35 mouse cellular contexts compared by ENCODE assay signal in the genomic region with DNA sequence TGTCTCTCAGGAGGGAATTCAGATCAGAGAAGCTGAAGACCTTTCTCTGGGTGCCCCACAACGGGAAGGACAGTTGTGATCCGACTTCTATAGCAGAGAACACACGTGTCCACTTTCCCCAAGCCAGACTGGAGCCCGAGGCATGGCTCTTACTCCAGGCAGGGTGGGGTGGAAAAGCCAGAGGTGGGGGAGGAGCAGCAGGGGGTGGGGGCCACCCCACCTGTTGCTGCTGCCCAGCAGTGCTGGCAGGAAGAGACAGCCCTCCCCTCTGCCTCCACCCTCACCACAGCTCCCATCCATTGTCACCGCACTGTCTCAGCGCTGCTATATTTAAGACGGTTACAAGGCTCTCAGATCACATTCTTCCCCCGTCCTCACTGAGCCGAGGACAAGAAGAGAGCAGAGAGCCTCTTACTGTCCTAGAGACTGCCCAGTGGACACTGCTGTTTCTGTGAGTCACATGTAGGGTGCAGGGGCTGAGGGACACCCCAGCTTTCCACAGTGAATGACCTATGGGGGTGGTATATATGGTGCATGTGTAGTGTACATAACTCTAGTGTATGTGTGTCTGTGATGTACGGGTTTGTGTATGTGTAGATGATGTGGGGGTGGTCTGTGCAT. TPM values are rescaled to one million over a fixed set of nuclear protein-coding genes. Genes with fewer than 3 reads are reported as not detected.
DNase-seq lines count a peak whose midpoint lies in the region.
"Had no signal": no experiment of that assay in that cellular context is flagged by ENCODE, and none has a peak within 500 bp of the region (broad histone marks: within the 10 kb centered on the region; RNA-seq: fewer than 3 reads in every experiment).

A gene (plus strand): TSS at position 360 of the 621 bp plus-strand sequence.

- H3K9me3 ChIP-seq in heart, embryonic 10.5 days = no peaks in the 10 kb centered on the region
- H3K9me3 ChIP-seq: G1E had no signal

- H3K27me3 ChIP-seq in heart, embryonic 10.5 days (ENCODE audit: insufficient read depth, poor library complexity, severe bottlenecking) = peaks cover 23% of the 10 kb centered on the region
- H3K27me3 ChIP-seq: embryonic facial prominence, embryonic 12.5 days had no signal

- intact Hi-C loops in gastrocnemius, postnatal 36 days (cut with DNase I) = no loop called here
- intact Hi-C loops in left cerebral cortex, postnatal 4 days (cut with DNase I) = no loop called here

- peak within 1 kb of the TSS; percentile 19; the same call in 1 of the 2 replicates for H3K4me3 ChIP-seq in heart, embryonic 10.5 days
- H3K4me3 ChIP-seq: embryonic facial prominence, embryonic 12.5 days; erythroblast, embryonic 14.5 days; heart, adult 2 months; heart, embryonic 13.5 days; hindbrain, embryonic 10.5 days; midbrain, embryonic 13.5 days; neural tube, embryonic 15.5 days had no signal

- H3K4me1 ChIP-seq in heart, embryonic 10.5 days = peaks cover 33% of the 10 kb centered on the region
- H3K4me1 ChIP-seq: embryonic facial prominence, embryonic 12.5 days had no signal

- no peaks in the 10 kb centered on the region for H3K36me3 ChIP-seq in heart, embryonic 10.5 days
- H3K36me3 ChIP-seq: embryonic facial prominence, embryonic 12.5 days; G1E; heart, embryonic 13.5 days; hindbrain, embryonic 10.5 days; midbrain, embryonic 13.5 days; neural tube, embryonic 15.5 days had no signal

- no peak within 1 kb of the TSS for H3K27ac ChIP-seq in heart, embryonic 10.5 days
- H3K27ac ChIP-seq: embryonic facial prominence, embryonic 12.5 days; heart, adult 2 months; heart, embryonic 13.5 days; hindbrain, embryonic 10.5 days; liver, embryonic 14.5 days; macrophage; midbrain, embryonic 13.5 days; neural tube, embryonic 15.5 days; stomach, postnatal 0 days had no signal

- 50% methylated on average over 10 of the region's 10 CpGs for WGBS in heart, embryonic 10.5 days

- no peak for DNase-seq in heart, embryonic 10.5 days (ENCODE audit: low spot score)
- DNase-seq in heart, adult 18-20 months = no peak
- DNase-seq in thymus, postnatal 4 days = peak; percentile 13
- DNase-seq in thymus, adult 18-20 months = no peak
- no peak for DNase-seq in gastrocnemius, postnatal 36 days
- no peak for DNase-seq in left cerebral cortex, postnatal 4 days
- no peak for DNase-seq in left cerebral cortex, adult 18-20 months (ENCODE audit: low spot score in 2 of 2)
- no peak for DNase-seq in embryo, embryonic 10.5 days (ENCODE audit: low spot score)
- DNase-seq: adrenal gland, postnatal 10 days; cerebellum, adult 8-10 months; cerebellum, postnatal 25 days; forebrain, postnatal 0 days; heart, adult 2 months; heart, postnatal 10 days; kidney, adult 9 months; kidney, postnatal 14 days; layer of hippocampus, adult 9-11 months; liver; lung, adult 2 months; lung, postnatal 10 days; spleen, adult 18-20 months; thymus, adult 2 months had no signal

RNA-seq across cellular contexts. Expression of the gene that starts here (rescaled TPM):
- 0.05 TPM in 1 of 2 replicates, not detected in the other for polyA plus RNA-seq in heart, embryonic 10.5 days (2016; fragmentation: Nextera tagmentation; extraction: Ambion mirVana)
- total RNA-seq in heart, adult 18-20 months (2021) = 1 to 10 TPM in 1 of 2 experiments, under 1 TPM in 1; 0.62 to 1.1 TPM
- total RNA-seq in gastrocnemius, postnatal 36 days (2021) = 10 to 100 TPM; 23.1 to 57.4 TPM
- total RNA-seq in left cerebral cortex, postnatal 4 days (2021) = under 1 TPM; 0.81 to 0.86 TPM
- 1 to 10 TPM in 1 of 2 experiments, under 1 TPM in 1; 0.77 to 1.7 TPM for total RNA-seq in left cerebral cortex, adult 18-20 months (2021)
- total RNA-seq: megakaryocyte-erythroid progenitor cell, adult 5-6 weeks; monocyte, adult 5-6 weeks had no signal
- polyA plus RNA-seq: erythroblast, embryonic 14.5 days; forebrain, embryonic 11.5 days; G1E; hindbrain, embryonic 10.5 days had no signal

Comparison
In these comparisons a context has a peak if more than half of its experiments do, and no peak if none do; other contexts are left out.
1. RNA of the gene that starts here (total RNA-seq): 23.1 to 57.4 TPM in gastrocnemius, postnatal 36 days; 0.77 to 1.7 TPM in left cerebral cortex, adult 18-20 months, 0.62 to 1.1 TPM in heart, adult 18-20 months and 0.81 to 0.86 TPM in left cerebral cortex, postnatal 4 days; every median in the first group is over 4 times any median in the second.